Mouse (Mus musculus) lung, postnatal 36 days (tissue): Measurements from ENCODE around the gene Hsd17b2.
A peak's percentile ranks its signal among the peaks of the same experiment; 100 is the strongest.

Source experiments
- DNase-seq: peaks from one replicate; pipeline ENCODE4 v3.0.0; 2022; ENCODE audit warnings: mixed read lengths

The Hsd17b2 gene

DNA sequence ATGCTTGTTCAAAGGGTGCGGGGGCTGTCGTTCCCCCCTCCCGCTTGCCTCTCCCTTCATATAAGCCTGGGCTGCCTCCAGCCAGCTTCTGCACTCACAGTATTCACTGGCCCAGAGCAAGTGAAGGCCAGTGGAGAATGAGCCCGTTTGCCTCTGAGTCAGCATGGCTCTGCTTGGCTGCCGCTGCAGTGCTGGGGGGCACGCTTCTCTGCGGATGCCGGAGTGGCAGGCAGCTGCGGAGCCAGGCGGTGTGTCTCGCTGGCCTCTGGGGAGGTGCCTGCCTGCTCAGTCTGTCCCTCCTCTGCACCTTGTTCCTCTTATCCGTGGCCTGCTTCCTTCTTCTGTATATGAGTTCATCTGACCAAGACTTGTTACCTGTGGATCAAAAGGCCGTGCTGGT is at the start of gene Hsd17b2:
TSS of gene Hsd17b2 (plus strand) at position 46 of the 400 bp plus-strand sequence.
- no peak for DNase-seq

DNA sequence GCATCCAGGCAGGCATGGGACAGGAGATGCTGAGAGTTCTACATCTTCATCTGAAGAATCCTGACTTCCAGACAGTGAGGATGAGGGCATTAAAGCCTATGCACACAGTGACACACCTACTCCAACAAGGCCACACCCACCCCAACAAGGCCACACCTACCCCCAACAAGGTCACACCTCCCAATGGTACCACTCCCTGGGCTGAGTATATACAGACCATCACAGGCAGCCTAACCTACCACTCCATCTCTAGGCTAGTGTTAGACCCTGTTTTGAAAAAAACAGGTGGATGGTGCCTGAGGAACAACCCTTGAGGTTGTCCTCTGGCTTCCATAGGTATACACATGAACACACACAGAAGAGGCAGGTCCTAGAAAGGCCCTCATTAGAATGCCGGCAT is 49.4 kb upstream of the Hsd17b2 start:
- no peak for DNase-seq

DNA sequence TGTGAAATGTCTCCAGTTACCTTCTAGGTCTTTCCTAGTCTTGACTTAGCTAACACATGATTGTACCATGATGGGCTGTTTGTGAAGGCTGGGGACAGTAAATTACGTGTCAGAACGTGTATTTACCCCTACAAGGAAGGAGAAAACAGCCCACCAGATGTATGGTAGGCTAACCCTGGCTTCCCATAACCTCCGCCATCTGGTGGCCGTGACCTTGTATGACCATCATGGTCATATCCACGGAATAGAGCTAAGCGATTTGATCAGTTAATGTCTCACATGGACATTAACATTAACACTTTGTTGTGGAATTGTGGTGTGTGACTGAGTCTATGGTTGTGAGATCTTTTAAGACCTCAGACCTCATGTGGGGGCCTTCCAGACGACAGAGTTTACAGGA is 42.7 kb upstream of the Hsd17b2 start:
- DNase-seq = no peak

DNA sequence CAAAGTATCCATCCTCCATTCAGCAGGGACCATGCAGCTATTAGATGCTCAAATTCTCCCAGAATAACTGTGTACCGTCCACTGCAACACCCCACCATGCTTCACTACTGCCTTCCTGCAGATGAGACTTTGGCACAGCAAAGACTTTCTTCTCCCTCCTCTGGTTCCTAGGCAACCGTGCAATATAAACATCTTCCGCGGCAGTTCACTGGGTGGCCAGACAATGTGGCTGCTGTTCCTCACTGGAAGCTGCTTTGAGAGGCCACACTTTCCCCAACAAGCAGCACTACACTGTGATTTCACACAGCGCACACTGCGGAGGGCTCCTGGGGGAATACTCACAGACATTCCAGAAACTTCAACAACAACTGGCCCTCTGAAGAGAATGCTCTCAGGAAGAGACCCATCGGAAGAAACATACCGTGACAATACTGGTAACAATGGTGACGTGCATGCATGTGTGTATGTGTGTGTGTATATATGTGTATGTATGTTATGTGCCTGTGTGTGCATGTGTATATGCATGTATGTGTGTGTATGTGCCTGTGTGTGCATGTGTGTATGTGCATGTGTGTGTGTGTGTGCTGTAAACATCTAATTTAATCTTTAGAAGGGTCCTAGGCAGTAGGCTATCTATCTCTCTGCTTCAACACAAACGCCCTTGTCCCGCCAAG is 41.2 kb upstream of the Hsd17b2 start:
- peak; percentile 14 for DNase-seq

DNA sequence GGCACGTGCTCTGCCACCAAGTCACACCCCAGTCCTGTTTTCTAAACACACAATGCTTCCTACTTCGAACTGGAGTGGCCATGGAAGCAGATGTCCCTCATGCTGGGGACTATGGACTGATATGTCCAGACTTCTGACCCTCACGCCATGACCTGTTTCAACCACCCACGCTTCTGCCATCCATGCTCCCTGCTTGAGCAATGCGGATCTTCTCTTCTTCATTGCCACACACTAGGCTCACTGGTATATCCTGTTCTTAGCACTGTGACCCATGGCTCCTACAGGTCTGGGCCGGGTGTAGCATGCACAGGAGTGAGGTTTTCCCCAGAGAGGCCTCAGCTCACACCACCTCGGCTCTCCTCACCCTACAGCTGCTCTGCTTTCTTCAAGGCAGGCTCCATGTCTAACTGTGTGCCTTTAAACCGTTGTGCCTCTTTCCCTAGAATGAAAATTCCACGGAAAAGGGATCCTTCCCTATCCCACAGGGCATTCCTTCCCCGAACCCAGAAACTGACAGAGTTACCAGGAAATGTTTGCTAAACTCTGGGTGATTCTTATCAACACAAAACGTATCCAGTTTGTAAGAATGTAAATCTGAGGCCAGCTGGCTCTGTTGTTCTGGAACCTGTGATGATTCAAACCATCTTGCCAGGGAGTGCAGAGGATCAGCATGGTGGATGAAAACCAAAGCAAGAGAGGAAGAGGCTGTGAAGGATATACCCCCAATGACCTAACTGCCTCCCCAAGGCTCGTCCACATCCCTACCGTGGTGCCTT is 34.2 kb upstream of the Hsd17b2 start:
- no peak for DNase-seq

DNA sequence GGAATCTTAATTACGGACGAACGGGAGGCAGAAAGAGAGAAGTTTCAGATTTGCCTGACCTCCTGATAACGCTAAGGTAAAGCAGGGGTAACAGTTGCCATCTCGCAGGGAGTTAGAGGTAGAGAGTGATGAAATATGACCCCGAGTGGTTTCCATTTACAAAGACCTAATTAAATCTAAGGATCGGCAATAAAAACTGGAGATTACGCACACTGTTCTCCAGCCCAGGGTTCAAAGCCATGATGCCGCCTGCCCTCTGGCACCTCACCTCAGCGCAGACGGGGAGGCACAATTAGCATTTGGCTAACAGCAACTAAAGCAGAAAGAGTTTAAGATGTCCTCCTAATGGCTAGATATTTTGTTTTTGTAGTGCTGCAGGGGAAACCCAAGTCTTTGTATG is 31.2 kb upstream of the Hsd17b2 start:
- no peak for DNase-seq

DNA sequence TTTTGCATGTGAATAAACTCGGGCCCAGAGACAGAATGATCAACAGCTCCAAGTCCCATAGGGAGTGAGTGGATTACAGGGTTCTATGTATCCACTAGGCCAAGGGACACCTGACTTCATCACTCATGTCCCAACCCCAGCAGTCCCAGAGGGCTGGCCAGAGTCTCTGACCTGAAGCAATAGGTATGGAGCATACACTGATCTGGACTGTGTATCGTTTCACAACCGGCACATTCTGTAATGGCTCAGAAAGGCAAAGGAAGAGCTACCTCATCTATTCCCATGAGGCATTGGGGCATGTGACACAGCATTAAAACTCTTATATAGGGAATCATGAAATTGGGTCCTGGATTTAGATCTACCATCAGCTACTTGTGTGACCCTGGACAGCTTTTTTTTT is 29.1 kb upstream of the Hsd17b2 start:
- no peak for DNase-seq

DNA sequence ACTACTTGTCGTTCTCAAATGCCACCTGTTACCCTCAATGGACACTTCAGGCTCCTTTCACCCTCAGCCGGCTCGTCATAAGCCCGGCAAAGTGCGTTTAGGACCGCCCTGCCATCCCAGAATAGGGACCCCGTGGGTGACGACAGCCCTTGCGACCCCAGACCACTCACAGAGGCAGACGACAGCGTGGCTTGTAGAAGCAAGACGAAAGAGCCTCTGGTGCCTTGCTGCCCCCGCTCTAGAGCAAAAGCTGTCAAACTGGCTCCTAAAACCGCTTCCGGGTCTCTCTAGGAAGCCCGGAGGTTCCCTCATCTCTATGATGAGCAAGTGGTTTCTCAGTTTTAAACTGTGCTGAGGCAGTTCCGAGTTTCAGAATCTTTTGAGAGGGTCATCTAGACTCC is 28.3 kb upstream of the Hsd17b2 start, which contains the start of gene Sdr42e1:
TSS of gene Sdr42e1 (minus strand) at position 260 of the 401 bp plus-strand sequence.
- peak; percentile 66 for DNase-seq

DNA sequence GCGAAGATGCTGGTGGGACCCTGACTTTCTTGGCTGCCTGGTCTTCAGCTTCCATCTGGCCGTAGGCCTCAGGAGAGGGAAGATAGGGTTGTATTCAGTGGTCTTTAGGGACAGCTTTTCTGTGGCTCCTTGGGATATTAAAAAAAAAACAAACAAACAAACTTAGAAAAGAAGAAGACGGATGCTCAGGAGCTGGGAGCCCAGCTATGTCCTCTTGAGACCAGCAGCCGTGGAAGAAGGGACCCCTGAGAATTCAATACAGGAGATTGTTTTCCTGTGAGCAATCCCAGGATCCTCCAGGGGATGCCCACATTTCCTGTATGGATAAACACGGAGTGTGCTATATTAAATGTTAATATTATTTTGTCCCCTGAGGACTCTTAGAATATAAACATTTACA is 26.5 kb upstream of the Hsd17b2 start:
- DNase-seq = no peak

DNA sequence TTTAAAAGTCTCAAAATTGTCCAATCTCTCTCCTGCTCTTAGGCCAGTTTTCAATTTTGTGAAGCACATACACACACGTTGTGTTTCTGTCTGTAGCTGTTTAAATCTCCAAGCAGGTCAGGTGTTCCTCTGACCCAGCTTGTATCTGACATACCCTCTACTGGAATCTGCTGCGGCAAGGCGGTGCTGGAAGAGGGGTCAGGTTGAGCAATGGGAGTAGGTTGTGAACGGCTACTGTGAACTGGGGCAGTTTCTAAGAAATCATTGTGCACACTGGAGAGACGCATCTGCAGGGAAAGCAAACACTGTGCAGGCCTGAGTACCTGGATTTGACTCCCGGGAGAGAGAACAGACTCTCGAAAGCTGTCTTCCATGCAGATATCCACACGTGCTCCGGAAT is 25.2 kb upstream of the Hsd17b2 start:
- no peak for DNase-seq

DNA sequence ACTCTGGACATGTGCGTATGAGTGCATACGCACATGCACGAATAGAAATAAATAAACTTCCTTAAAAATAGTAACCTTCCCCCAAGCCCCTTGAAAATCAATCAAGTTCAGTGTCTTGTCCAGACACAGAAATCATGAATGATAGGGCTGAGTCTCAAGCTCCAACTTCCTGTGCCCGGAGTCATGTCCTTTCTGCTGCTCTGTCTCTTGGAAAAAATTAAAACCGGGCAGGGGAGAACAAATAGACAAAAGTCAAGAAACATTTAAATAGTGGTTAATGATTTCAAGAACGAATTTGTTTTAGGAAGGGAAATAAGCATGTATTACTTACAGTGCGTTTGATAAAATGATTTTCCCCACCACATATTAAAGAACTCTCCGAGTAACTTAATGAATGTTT is 24.7 kb upstream of the Hsd17b2 start:
- no peak for DNase-seq

DNA sequence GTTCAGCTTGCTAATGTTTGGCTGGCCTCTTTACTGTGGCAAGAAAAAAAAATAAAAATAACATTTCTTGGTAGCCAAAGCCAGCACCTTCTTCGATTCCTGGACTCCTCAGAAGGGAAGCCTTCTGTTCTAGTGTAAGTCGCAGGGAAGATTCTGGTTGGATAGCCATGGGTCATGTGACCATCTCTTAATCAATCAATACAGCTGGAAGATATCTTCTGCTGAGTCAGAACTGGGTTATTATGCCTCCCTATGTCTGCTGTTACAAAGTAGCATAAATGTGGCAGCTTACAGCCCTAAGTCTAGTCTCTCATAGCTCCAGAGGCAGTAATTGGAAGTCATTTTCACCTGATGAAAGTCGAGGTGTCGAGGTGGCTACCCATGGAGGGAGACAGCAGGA is 23.1 kb upstream of the Hsd17b2 start:
- no peak for DNase-seq

DNA sequence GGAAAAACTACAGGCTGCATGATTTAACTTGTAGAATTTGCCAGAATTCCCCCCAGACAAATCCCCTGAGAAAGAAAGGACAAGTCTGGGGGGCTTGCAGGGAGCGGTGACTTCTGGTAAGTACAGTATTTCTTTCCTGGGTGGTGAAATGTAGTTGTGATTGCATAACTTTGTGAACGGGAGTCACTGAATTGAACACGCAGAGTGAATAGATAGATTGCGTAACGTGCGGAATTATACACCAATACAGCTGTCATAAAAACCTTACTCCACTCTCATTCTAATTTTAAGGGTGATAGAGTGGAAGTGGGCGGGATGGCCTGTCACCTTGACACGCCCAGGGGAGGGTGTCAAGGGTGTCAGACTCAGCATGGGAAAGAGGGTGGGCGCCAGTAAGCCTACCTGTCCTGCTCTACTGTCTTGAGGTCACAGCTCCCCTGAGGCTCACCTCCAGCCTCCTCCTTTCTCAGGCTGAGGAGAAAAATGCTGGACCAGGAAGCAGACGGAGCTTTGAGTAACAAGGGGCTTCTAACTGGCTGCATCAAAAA is 17.7 kb upstream of the Hsd17b2 start:
- no peak for DNase-seq

DNA sequence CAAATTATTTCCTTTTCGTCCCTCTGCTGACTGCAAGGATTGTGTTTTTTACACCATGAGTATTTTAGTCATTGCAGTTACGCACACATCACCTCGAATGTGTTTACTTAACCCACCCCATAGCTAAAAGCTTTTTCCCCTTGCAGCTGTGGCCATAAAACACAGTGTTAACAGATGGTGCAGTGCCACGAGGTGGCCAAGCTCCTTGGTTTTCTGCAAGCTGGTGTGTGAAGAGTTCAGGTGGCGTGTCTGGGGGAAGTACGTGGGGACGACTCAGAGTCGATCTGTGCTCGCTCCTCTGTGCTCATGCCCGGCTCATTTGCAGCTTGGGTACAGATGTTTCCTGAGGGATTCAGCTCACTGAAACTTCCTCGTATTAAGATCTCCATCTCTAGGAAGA is 17.2 kb upstream of the Hsd17b2 start:
- DNase-seq = no peak

DNA sequence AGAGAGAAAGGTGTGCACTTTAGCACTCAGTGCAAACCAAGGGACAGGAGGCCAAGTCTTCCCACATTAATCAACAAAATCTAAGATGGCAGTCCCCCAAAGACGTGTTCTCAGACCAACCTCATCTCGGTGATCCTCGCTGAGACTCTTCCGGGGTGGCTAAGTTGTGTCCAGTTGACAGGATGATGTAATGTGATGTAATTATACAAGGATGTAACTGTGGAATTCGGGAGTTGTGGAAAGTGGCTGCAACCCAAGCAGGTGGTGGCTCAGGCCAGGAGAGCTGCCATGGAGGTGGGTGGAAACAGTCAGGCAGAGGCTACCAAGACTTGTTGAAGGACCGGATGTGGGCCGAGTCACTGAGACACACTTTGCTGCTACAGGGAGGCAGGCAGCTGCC is 13.8 kb upstream of the Hsd17b2 start:
- no peak for DNase-seq

DNA sequence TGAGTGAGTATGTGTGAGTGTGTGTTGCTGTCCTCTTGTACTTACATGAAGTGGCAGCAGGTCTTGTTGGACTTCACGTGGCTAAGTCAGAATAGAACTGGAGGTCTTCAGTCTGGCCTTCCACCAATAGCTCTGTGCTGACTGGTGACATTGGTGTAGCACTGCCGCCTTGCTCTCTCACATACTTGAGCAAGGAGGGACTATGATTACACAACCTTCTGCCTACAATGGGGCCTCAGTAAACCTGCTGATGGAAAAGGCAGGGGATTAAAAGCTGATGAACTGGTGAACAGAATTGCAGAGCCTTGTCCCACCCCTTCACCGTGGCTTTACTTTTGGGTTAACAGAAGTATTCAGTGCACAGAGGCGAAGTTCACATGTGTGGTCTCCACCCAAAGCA is 9.6 kb upstream of the Hsd17b2 start:
- DNase-seq = no peak

DNA sequence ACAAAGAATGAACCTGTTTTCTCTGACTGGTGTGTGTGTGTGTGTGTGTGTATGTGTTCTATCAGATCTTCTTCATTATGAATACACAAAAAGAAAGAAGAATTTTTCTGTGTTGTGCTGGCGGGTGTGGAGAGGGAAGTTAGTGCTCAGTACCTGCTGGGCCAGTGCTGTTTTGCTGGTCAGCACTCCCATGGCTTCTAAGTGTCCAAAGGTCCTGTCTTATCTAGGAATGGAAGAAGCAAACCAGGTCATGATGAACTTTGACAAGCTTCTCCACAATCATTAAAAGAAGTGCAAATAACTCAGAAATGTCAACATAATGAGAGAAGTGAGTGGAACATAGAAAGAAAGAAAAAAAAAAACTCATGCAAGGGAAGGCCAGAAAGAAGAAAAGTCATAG is 6.1 kb upstream of the Hsd17b2 start:
- no peak for DNase-seq

DNA sequence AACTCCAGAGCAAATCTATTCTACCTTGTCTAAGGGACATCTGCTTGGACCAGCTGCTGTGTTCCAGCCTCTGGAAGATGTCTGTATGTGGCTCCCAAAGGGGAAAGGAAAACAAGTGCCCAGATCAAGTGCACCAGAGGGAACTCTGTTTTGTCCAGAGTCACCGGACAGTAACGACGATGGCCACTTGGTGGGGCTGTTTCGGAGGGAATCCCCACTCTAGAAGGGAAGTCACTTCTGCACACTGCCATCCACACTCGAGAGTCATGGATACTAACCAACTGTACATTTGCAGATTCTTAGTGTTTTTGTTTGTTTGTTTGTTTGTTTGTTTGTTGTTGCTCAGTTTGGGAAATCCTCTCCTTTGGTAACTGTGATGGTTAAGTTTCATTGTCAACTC is 4.5 kb upstream of the Hsd17b2 start:
- DNase-seq = peak; percentile 45

DNA sequence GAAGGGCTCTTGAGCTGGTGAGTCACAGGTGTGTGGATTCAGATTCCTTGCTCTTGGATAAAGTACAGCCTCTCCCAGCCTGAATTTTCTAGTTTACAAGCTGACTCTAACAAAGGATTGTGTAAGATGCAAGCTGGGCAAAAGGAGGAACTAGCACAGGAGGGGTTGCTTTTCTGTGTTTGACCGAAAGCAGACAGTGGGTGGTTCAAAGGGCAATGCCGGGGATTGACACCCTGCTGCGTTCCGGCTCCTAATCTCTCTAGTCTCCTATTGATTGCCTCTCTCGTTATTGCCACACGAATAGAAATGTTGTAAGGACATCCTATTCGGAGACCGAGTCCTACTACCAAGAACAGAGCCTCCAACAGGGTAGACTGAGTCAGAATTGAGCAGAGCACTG is 1.0 kb upstream of the Hsd17b2 start:
- no peak for DNase-seq

DNA sequence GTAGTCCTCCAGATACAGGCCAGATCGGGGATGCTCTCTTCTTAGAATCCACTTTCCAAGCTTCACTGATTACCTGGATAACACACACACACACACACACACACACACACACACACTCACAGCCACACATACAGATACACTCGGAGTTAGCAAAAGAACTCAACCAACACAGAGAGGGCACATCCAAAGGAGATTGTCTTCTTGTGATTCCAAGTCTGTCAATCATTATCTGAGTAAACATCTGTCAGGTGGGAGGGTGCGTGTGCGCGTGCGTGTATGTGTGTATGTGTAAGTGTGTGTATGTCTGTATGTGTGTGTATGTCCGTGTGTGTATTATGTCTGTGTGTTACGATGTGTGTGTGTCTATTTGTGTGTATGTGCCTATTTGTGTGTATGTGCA is 458 bp upstream of the Hsd17b2 start:
- no peak for DNase-seq

DNA sequence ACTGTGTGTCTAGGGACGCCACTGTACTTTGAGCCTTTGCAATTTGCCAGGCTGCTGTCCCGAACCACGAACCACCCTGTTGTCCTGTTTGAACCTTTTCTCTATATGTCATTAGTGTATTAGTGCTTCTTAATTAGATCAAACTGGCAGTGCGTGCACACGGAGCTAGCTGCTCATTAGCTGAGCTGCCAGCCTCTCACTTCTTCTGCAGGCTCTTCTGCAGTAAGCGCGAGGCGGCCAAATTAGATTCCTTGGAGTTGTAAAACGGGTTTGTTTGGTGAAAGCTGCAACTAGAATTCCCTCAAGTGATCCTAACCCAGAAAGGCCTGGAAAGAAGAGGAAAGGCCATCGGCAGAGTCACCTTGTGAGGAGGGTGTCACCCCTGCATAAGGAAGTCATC is 997 bp downstream of the Hsd17b2 start:
- peak; percentile 17 for DNase-seq

DNA sequence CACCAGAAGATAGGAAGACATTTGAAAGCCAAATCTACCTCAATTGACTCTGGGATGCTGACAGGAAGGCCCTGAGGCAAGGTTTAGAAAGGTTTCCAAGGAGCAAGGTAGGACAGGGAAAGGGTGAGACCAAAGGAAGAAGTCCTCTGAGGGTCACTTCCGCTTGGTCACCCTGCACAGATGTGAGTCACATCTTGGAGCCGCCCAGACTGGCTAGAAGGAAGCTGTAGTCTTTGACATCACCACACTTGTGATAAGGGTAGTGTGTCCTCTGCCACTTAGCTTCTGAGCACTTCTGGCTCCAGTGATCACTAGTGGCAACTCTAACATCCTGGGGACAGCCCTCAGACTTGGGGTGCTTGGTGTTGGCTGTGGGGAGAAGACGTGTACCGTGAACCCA is 4.4 kb downstream of the Hsd17b2 start:
- no peak for DNase-seq

DNA sequence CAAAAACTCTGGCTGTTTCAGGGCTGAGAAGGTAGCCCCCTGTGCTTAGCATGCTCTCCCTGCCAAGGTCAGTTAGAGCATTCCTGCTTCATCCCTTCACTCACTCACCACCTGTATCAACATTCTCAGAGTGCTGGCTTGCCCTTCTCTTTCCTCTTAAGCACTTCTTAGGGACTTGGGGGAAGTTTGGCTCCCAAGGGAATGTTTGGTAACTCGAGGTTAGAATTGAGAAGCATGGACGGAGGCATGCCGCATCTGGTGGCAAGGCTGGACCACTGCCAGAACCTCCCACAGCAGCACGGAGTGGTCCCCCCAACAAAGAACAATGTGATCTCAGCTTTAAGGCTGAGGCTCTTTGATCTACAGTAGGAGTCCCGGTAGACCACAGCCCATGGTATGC is 10.5 kb downstream of the Hsd17b2 start:
- no peak for DNase-seq

DNA sequence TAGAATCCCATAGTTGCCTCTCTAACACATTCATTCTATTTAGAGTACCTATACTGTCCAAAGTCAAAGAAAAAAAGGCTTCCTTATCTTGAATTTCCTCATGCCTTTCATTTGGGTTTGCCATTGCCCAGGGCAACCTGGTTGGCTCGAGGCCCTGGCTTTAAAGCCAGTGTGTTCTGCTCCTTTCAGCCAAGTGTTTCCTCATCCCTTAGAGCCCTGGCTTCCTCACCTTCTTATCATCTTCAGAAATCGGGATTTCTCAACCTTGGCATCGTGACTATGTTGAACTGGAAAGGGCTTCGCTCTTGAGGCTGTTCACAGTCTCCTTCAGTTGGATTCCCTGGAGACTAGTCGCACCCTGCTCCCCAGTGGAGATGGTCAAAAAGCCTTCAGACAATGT is 12.9 kb downstream of the Hsd17b2 start:
- peak; percentile 73 for DNase-seq
